Mouse (Mus musculus): ENCODE data around the gene Erich3. TPM values are rescaled to one million over a fixed set of nuclear protein-coding genes. Genes with fewer than 3 reads are reported as not detected.

Erich3 gene
- polyA plus RNA-seq, 1 experiment from 2014 or later, result 0.68 TPM

GRCm38 (mm10) chr3:154652581-154653420, 10.9 kb upstream of the Erich3 start:
- peaks cover 10% of the 10 kb centered on the region; the same call in 1 of the 2 replicates for H3K27me3 ChIP-seq
- H3K4me3 ChIP-seq (replicated peaks), result no peak overlapping the region
- no peaks in the 10 kb centered on the region for H3K9me3 ChIP-seq
- ATAC-seq (ENCODE audit: low FRiP score), result peak; percentile 76
- H3K4me1 ChIP-seq, result peaks cover 9% of the 10 kb centered on the region; the same call in 1 of the 2 replicates
- no peak overlapping the region for H3K9ac ChIP-seq
- H3K27ac ChIP-seq, result no peak overlapping the region; the same call in 1 of the 2 replicates
- H3K4me2 ChIP-seq, result no peak overlapping the region
- 46% methylated on average over 24 of the region's 24 CpGs for WGBS
- no peaks in the 10 kb centered on the region for H3K36me3 ChIP-seq (replicated peaks)

GRCm38 (mm10) chr3:154653454-154653853, 10.2 kb upstream of the Erich3 start:
- H3K27me3 ChIP-seq, result peaks cover 7% of the 10 kb centered on the region; the same call in 1 of the 2 replicates
- no peak overlapping the region for H3K4me2 ChIP-seq
- 42% methylated on average over 5 of the region's 5 CpGs for WGBS
- peak overlapping the region; percentile 36; the same call in 1 of the 2 replicates for H3K27ac ChIP-seq
- H3K36me3 ChIP-seq (replicated peaks), result no peaks in the 10 kb centered on the region
- H3K4me1 ChIP-seq, result peaks cover 9% of the 10 kb centered on the region; the same call in 1 of the 2 replicates
- H3K4me3 ChIP-seq (replicated peaks), result no peak overlapping the region
- H3K9ac ChIP-seq, result no peak overlapping the region
- ATAC-seq (ENCODE audit: low FRiP score), result peak; percentile 28; the same call in 1 of the 2 replicates
- no peaks in the 10 kb centered on the region for H3K9me3 ChIP-seq

- Histone ChIP-seq H3K9ac (no peak overlapping the region), H3K36me3 (replicated peaks) (no peaks in the 10 kb centered on the region), H3K27ac (no peak overlapping the region), H3K4me1 (0 out of 2 replicates have a peak, but pooled peaks cover 6% of the 10 kb centered on the region), H3K4me2 (no peak overlapping the region), H3K27me3 (peaks cover 7% of the 10 kb centered on the region; the same call in 1 of the 2 replicates), H3K9me3 (no peaks in the 10 kb centered on the region), H3K4me3 (replicated peaks) (no peak overlapping the region)
- WGBS, result 76% methylated on average over 6 of the region's 6 CpGs
- no peak for ATAC-seq (ENCODE audit: low FRiP score)
Measured at GRCm38 (mm10) chr3:154654284-154654683, 9.4 kb upstream of the Erich3 start.

GRCm38 (mm10) chr3:154654901-154655300, 8.8 kb upstream of the Erich3 start:
- no peak overlapping the region for H3K4me2 ChIP-seq
- H3K4me3 ChIP-seq (replicated peaks), result no peak overlapping the region
- H3K27ac ChIP-seq, result no peak overlapping the region
- H3K9ac ChIP-seq, result no peak overlapping the region
- no peak for ATAC-seq (ENCODE audit: low FRiP score)
- no peaks in the 10 kb centered on the region for H3K9me3 ChIP-seq
- WGBS, result 84% methylated on average over 12 of the region's 12 CpGs
- H3K27me3 ChIP-seq, result peaks cover 7% of the 10 kb centered on the region; the same call in 1 of the 2 replicates
- H3K4me1 ChIP-seq, result 0 out of 2 replicates have a peak, but pooled peaks cover under 1% of the 10 kb centered on the region
- no peaks in the 10 kb centered on the region for H3K36me3 ChIP-seq (replicated peaks)

- H3K27me3 ChIP-seq, result peaks cover 7% of the 10 kb centered on the region; the same call in 1 of the 2 replicates
- no peak overlapping the region for H3K4me3 ChIP-seq (replicated peaks)
- H3K4me1 ChIP-seq, result no peaks in the 10 kb centered on the region
- no peaks in the 10 kb centered on the region for H3K9me3 ChIP-seq
- no peak overlapping the region for H3K4me2 ChIP-seq
- no peaks in the 10 kb centered on the region for H3K36me3 ChIP-seq (replicated peaks)
- ATAC-seq (ENCODE audit: low FRiP score), result no peak
- no peak overlapping the region for H3K27ac ChIP-seq
- no peak overlapping the region for H3K9ac ChIP-seq
- 93% methylated on average over 5 of the region's 5 CpGs for WGBS
Measured at GRCm38 (mm10) chr3:154655711-154656110, 7.9 kb upstream of the Erich3 start.

- Histone ChIP-seq H3K27ac (peak overlapping the region; percentile 76), H3K9ac (peak overlapping the region; percentile 60), H3K27me3 (peaks cover 28% of the 10 kb centered on the region), H3K36me3 (replicated peaks) (no peaks in the 10 kb centered on the region), H3K4me3 (replicated peaks) (peak overlapping the region; percentile 44), H3K4me1 (peaks cover 17% of the 10 kb centered on the region), H3K4me2 (peak overlapping the region; percentile 73), H3K9me3 (no peaks in the 10 kb centered on the region)
- ATAC-seq (ENCODE audit: low FRiP score), result peak; percentile 90
- WGBS, result 3% methylated on average over 20 of the region's 27 CpGs
Measured at GRCm38 (mm10) chr3:154663976-154664581, 420 bp downstream of the Erich3 start.

GRCm38 (mm10) chr3:154664636-154665035, 977 bp downstream of the Erich3 start:
- Histone ChIP-seq H3K9ac (peak overlapping the region; percentile 60; the same call in 1 of the 2 replicates), H3K36me3 (replicated peaks) (no peaks in the 10 kb centered on the region), H3K4me1 (peaks cover 17% of the 10 kb centered on the region), H3K4me2 (peak overlapping the region; percentile 73), H3K4me3 (replicated peaks) (peak overlapping the region; percentile 44), H3K9me3 (no peaks in the 10 kb centered on the region), H3K27me3 (peaks cover 28% of the 10 kb centered on the region), H3K27ac (no peak overlapping the region)
- no peak for ATAC-seq (ENCODE audit: low FRiP score)
- 38% methylated on average over 4 of the region's 4 CpGs for WGBS

GRCm38 (mm10) chr3:154668485-154668884, 4.8 kb downstream of the Erich3 start:
- H3K27ac ChIP-seq, result no peak overlapping the region
- no peak overlapping the region for H3K9ac ChIP-seq
- H3K4me1 ChIP-seq, result peaks cover 17% of the 10 kb centered on the region
- no peak overlapping the region for H3K4me3 ChIP-seq (replicated peaks)
- no peak for ATAC-seq (ENCODE audit: low FRiP score)
- no peak overlapping the region for H3K4me2 ChIP-seq
- H3K27me3 ChIP-seq, result peaks cover 12% of the 10 kb centered on the region; the same call in 1 of the 2 replicates
- no peaks in the 10 kb centered on the region for H3K36me3 ChIP-seq (replicated peaks)
- H3K9me3 ChIP-seq, result no peaks in the 10 kb centered on the region
- 93% methylated on average over 3 of the region's 3 CpGs for WGBS

- Histone ChIP-seq H3K4me2 (no peak overlapping the region), H3K9me3 (no peaks in the 10 kb centered on the region), H3K9ac (no peak overlapping the region), H3K27me3 (0 out of 2 replicates have a peak, but pooled peaks cover 3% of the 10 kb centered on the region), H3K27ac (no peak overlapping the region), H3K4me1 (peaks cover 5% of the 10 kb centered on the region), H3K36me3 (replicated peaks) (no peaks in the 10 kb centered on the region), H3K4me3 (replicated peaks) (no peak overlapping the region)
- 89% methylated on average over 6 of the region's 6 CpGs for WGBS
- ATAC-seq (ENCODE audit: low FRiP score), result no peak
Measured at GRCm38 (mm10) chr3:154670584-154670983, 6.9 kb downstream of the Erich3 start.

- Histone ChIP-seq H3K9ac (no peak overlapping the region), H3K4me2 (no peak overlapping the region), H3K36me3 (replicated peaks) (no peaks in the 10 kb centered on the region), H3K27ac (no peak overlapping the region), H3K9me3 (no peaks in the 10 kb centered on the region), H3K4me3 (replicated peaks) (no peak overlapping the region), H3K4me1 (peaks cover 5% of the 10 kb centered on the region), H3K27me3 (no peaks in the 10 kb centered on the region)
- no peak for ATAC-seq (ENCODE audit: low FRiP score)
- whole genome bisulfite sequencing, result 74% methylated on average over 5 of the region's 5 CpGs
Measured at GRCm38 (mm10) chr3:154671013-154671412, 7.4 kb downstream of the Erich3 start.

- no peaks in the 10 kb centered on the region for H3K36me3 ChIP-seq (replicated peaks)
- H3K4me1 ChIP-seq, result peaks cover 5% of the 10 kb centered on the region
- H3K27me3 ChIP-seq, result no peaks in the 10 kb centered on the region
- WGBS, result 57% methylated on average over 8 of the region's 8 CpGs
- ATAC-seq (ENCODE audit: low FRiP score), result peak; percentile 65; the same call in 1 of the 2 replicates
- no peak overlapping the region for H3K4me2 ChIP-seq
- H3K9me3 ChIP-seq, result no peaks in the 10 kb centered on the region
- H3K9ac ChIP-seq, result no peak overlapping the region
- no peak overlapping the region for H3K27ac ChIP-seq
- no peak overlapping the region for H3K4me3 ChIP-seq (replicated peaks)
Measured at GRCm38 (mm10) chr3:154673326-154673725, 9.7 kb downstream of the Erich3 start.

GRCm38 (mm10) chr3:154682570-154682969, 18.9 kb downstream of the Erich3 start:
- H3K36me3 ChIP-seq (replicated peaks), result no peaks in the 10 kb centered on the region
- H3K9me3 ChIP-seq, result no peaks in the 10 kb centered on the region
- H3K27me3 ChIP-seq, result no peaks in the 10 kb centered on the region
- no peak overlapping the region for H3K4me2 ChIP-seq
- no peak overlapping the region for H3K4me3 ChIP-seq (replicated peaks)
- H3K27ac ChIP-seq, result no peak overlapping the region
- H3K9ac ChIP-seq, result no peak overlapping the region
- 82% methylated on average over 2 of the region's 2 CpGs for WGBS
- no peaks in the 10 kb centered on the region for H3K4me1 ChIP-seq
- no peak for ATAC-seq (ENCODE audit: low FRiP score)

Data from forebrain, embryonic 12.5 days (tissue).